Mouse (Mus musculus) layer of hippocampus, adult 2 months (tissue): Measurements from ENCODE around the gene Gnat3. TPM values are rescaled to one million over a fixed set of nuclear protein-coding genes. Genes with fewer than 3 reads are reported as not detected.

ENCODE experiments used
- DNase-seq, 2 experiments: peaks; one replicate each; pipeline ENCODE4 v3.0.0; 2022; ENCODE audit warnings: low spot score in 2 of 2
- H3K27ac ChIP-seq: fragments of 200-600 bp; 2 replicates; pipeline ENCODE4 v1.8.1; 2022
- H3K4me3 ChIP-seq: fragments of 200-600 bp; 2 replicates; pipeline ENCODE4 v1.8.1; 2022; ENCODE audit warnings: mild to moderate bottlenecking
- CTCF ChIP-seq: fragments of 200-600 bp; conservative IDR thresholded peaks from 2 replicates; pipeline ENCODE4 v1.8.1; 2022; ENCODE audit warnings: antibody characterized with exemption, mild to moderate bottlenecking, moderate library complexity
- total RNA-seq, 2 experiments: library from RNA; stranded (reverse); gene quantifications; 2 replicates each; pipeline ENCODE4 v1.2.3; 2021

Gene Gnat3
- total RNA-seq, 2 experiments from 2014 or later, result not detected

DNA sequence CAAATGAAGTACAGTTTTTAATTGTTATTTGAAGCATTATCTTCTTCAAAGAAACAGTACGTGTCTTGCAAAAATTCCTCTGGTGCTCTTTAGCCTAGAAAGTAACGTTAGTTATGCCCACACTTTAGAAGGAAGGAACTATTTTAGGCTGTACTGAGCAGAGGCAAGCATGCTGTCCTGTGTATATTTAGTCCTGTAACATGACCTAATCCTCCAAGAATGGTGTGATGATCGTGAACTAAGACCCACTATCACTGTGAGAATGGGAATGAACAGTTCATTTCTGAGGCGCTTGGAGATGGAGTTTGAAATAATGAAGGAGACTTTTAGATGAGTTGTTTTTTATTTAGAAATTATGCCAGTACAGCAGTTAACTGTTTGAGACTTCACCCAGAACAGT lies 20.4 kb downstream of the Gnat3 start:
- DNase-seq, result no peak
- TF ChIP-seq CTCF, result no peak
- Histone ChIP-seq H3K27ac (no peak overlapping the region), H3K4me3 (no peak overlapping the region)

DNA sequence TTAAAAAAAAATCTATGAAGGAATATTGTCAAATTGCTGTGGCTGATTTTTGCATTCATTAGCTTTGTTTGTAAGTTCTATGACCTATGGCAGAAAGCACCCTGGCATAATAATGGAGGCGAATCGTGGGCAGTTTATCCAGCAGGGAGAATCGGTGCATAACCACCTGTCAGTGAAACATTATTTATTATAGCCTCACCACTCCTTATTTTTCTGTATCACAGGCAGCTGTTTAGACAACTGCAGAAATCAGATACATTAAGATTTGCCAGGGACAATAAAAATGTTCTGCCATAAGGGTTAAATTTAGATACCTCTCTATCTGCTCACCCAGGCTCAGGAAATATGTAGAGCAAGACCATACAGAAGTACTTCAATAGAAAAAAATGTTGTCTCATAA lies 22.2 kb downstream of the Gnat3 start:
- H3K27ac ChIP-seq, result no peak overlapping the region
- H3K4me3 ChIP-seq, result no peak overlapping the region
- no peak for TF ChIP-seq CTCF
- DNase-seq, result no peak

DNA sequence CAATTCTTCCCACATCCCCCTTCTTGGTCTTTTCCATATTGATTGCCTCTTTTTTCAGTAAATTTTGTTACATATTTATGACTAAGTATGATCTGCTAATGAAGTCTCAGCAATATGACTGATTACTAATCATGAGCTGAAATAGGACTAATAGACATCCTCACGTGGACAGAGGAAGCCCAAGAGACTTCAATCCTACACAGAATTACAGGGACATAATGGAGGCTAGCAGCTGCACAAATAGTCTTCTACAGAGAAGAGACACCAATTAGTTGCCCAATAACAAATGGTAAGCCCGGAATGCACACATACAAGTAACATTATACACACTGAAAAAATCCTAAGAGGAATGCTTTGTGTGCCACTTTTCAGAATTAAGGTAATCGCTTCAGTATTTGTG lies 24.3 kb downstream of the Gnat3 start:
- TF ChIP-seq CTCF, result no peak
- no peak overlapping the region for H3K4me3 ChIP-seq
- no peak for DNase-seq

DNA sequence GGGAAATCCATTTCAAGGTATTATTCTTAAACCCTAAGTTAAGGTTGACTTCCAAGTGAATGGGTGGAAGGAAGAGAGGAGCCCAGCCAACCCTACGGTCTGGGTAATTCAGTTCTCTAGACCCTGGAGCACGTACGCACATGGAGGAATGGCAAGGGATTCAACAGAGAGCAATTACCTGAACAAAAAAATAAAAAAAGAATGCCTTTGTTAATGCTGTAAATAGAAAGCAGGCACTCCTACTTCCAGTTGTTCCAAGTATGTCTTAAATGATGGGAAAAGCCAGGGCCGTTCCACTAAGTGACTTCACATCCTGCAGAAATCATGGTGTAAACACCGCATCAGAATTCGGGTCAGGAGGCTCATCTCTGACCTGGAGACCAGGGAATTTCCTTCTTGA lies 28.3 kb downstream of the Gnat3 start:
- no peak overlapping the region for H3K4me3 ChIP-seq
- no peak overlapping the region for H3K27ac ChIP-seq
- TF ChIP-seq CTCF, result no peak
- DNase-seq, result no peak

More for the DNA sequence above, 24.3 kb downstream of the Gnat3 start:
- no peak overlapping the region for H3K27ac ChIP-seq

DNA sequence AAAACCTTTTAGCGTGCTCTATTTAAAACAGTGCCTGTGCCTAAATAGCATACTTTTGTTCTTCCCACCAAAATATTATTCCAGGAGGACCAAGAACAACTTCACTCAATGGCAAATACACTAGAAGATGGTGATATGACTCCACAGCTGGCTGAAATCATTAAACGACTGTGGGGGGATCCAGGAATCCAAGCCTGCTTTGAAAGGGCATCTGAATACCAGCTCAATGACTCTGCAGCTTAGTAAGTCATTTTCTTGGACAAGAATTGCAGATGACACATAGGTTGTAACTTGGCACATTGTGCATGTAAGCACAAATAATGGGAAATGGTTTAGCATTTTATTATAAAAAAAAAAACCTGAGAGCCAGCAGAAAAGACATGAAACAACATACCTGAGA lies 37.2 kb downstream of the Gnat3 start:
- Histone ChIP-seq H3K4me3 (no peak overlapping the region), H3K27ac (no peak overlapping the region)
- DNase-seq, result no peak
- no peak for TF ChIP-seq CTCF

DNA sequence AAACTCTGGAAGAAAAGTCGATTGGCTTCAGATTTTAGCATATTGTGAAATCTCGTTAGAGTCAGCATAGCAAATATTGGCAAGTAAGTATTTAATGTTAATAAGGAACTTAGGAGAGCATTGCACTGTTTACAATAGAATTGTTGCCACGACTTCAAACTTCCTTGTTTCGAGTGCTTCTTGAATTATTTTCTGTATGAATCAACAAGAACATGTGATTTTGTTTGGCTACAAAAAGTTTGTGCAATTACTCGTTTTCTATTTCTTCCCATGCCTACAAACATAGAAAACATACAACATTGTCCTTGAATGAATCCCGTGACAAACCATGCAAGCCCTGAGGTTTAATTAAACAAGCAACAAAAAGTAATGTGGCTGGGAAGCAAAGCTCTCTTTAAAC lies 37.8 kb downstream of the Gnat3 start:
- no peak for TF ChIP-seq CTCF
- no peak for DNase-seq
- Histone ChIP-seq H3K4me3 (no peak overlapping the region), H3K27ac (no peak overlapping the region)

DNA sequence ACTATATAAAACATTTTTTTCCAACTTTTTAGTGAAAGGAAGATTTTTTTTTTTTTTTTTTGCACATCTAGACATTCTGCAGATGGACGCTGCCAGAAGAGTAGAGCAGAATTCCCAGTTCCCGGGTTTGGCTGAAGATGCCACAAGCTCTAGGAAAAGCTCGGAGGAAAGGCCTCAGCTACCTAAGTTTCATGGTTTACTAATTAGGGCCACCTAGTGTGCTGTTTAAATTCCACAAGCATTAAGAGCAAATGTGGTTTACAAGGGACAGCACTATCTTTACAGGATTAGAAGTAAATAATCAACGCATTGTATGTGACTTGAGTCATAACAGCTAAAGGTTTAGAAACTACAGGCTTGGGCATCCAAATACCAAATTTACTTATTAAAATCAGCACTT lies 39.3 kb downstream of the Gnat3 start:
- peak; percentile 34 for TF ChIP-seq CTCF
- DNase-seq, result no peak
- no peak overlapping the region for H3K4me3 ChIP-seq

DNA sequence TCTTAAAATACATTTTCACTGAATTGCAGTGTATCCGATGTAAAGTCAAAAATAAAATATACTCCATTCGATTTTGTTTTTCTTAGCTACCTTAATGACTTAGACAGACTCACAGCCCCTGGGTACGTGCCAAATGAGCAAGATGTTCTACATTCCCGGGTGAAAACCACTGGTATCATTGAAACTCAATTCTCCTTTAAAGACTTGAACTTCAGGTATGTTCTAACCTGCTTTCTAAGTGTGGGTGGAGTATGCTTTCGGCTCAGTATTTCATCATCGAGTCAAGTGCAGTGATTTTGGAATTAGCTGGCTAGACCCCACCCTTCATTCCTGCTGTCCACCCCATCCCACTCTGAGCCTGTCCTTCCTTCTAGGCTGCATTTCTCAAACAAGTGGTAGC lies 41.3 kb downstream of the Gnat3 start:
- no peak for TF ChIP-seq CTCF
- Histone ChIP-seq H3K4me3 (no peak overlapping the region), H3K27ac (no peak overlapping the region)
- no peak for DNase-seq

More for the DNA sequence above, 39.3 kb downstream of the Gnat3 start:
- no peak overlapping the region for H3K27ac ChIP-seq

DNA sequence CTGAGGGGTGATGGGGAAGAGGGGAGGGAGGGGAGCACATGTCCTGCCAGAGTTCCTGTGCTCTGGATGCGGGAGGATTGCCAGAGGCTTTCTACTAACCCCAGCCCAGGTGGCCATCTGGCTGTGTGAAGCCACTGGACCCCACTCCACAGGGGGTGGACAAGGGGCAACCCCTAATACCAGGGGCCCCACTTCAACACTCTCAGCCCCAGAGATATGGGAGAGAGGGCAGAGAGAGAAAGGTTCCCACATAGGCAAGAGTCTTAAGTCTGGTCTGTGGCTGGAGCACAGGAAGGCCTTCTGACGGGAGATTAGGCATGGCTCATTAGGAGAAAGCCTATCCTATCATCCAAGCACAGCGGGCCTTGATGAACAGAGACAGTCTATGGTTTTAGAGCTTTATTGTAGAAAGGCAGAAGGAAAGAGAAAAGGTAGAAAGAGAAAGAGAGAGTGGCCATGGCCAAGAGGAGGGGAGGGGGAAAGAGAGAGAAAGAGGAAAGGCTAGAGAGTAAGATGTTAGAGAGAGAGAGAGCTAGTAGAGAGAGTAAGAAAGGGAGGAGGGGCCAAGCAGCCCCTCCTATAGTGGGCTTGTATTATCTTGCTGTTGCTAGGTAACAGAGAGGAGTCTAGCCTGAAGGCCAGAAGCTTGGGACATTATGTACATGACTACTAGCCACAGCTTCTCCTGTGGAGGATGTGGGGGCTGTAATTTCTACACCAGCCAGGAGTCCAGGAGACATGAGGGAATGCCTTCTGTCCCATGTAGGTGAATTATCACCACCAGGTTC lies 42.7 kb downstream of the Gnat3 start:
- H3K27ac ChIP-seq, result no peak overlapping the region
- no peak for TF ChIP-seq CTCF

DNA sequence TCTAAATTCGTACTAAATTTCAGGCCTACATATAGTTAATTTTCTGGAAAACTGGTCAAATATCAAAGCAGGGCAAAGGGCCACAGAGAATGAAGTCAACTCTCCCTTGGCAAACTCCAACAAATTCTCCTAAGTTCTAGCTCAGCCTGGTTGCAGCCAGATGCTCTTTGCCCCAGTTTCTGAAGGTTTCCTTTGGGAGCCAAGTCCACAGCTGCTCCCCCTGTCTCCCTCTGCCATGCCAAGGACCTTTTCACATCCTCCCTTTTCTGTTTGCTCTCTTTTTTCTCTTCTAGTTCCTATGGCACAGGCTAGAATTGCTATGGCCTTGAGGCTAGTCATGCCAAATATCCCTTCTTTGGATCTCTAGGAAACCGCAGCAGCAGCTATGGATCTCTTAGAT lies 43.8 kb downstream of the Gnat3 start:
- Histone ChIP-seq H3K27ac (no peak overlapping the region), H3K4me3 (no peak overlapping the region)
- no peak for TF ChIP-seq CTCF
- no peak for DNase-seq

More for the DNA sequence above, 42.7 kb downstream of the Gnat3 start:
- no peak overlapping the region for H3K4me3 ChIP-seq
- no peak for DNase-seq

DNA sequence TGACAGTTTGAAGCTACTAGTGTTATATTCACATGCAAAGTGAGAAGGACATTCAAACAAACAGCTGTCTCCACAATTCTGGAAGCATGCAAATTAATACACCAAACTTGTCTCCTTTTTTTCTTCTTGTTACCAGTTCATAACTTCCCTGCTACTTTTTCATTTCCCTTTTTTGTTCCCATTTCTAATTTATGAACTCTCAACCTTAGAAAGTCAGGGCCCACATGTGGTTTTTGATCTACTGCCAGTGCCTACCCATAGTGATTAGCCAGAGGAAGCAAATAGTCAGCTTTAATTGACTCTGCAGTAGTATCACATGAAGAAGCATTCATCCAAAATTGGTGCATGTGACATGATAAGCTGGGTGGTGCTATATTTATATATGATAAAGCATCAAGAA lies 44.7 kb downstream of the Gnat3 start:
- Histone ChIP-seq H3K4me3 (no peak overlapping the region), H3K27ac (no peak overlapping the region)
- no peak for DNase-seq
- TF ChIP-seq CTCF, result no peak

DNA sequence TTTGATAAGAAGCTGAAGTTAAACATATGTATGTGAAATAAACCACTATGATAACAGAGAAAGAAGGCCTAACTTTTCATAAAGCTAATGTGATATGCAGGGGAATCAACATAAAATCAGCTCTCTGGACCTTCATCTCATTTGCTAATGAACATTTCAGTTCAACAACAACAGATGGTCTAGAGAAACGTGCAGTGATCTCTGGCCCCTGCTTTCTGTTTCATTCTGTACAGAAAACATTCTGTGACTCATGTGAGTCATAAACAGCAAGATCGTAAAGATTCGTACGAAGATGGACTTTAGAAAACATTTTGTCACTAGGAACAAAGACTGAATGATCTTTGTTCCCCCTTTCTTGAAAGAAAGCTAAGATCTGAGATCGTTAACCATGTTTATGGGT lies 48.0 kb downstream of the Gnat3 start:
- no peak overlapping the region for H3K4me3 ChIP-seq
- no peak for TF ChIP-seq CTCF

DNA sequence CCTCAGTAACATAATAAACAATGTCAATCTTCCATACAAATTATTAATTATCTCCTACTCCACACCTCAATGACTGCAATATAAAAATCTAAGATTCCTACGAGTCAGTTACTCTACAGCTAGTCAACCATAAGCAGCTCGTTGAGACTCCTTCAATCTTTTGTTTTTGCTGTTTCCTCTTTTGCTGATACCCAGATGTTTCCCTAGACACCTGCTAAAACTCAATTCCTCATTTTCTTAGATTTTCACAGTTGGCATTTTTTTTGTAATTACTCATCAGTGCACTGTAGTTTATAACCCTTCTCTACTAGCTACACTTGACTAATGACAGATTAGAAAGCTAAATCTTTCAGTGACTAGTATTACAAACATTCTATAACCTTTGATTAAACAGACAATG lies 50.8 kb downstream of the Gnat3 start:
- Histone ChIP-seq H3K27ac (no peak overlapping the region), H3K4me3 (no peak overlapping the region)
- no peak for DNase-seq
- TF ChIP-seq CTCF, result no peak

More for the DNA sequence above, 48.0 kb downstream of the Gnat3 start:
- no peak for DNase-seq
- H3K27ac ChIP-seq, result no peak overlapping the region

DNA sequence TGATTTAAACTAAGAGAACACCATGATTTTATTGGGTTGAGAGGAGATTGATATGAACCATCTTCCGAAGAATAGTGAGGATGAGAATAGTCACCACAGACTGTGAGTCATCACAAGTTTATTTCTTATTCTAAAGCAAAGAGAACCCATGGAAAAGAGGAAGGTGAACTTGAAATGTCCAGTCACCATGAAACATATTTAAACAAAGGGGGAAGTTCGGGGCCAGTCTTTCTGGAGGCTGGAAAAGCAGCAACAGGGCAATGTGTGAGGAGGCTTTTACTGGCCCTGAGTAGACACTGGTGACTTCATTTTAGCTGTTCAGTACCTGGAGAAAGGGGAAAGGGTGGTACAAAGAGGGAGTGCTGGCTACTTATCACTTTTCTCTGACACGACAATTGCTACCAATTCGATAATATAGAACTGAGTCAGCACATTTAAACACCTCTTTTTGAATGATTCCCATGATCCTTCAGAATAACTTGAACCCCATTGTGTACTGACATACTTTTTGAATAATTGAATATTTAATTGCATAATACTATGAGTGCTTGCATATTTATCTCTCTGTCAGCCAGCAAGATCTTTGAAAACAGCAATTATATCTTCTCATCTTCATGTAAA lies 52.0 kb downstream of the Gnat3 start:
- Histone ChIP-seq H3K27ac (no peak overlapping the region), H3K4me3 (no peak overlapping the region)
- no peak for DNase-seq
- TF ChIP-seq CTCF, result no peak
